Mouse (Mus musculus): ENCODE measurements around the gene Prrx2. TPM values are rescaled to one million over a fixed set of nuclear protein-coding genes. Genes with fewer than 3 reads are reported as not detected.

The Prrx2 gene
- polyA plus RNA-seq, 1 experiment: 6.6 TPM

GRCm38 (mm10) chr2:30819873-30820272 lies 14.9 kb upstream of the Prrx2 start:
- 88% methylated on average over 5 of the region's 5 CpGs for WGBS
- no peak for TF ChIP-seq CTCF (IDR thresholded peaks at IDR 0.05; ENCODE audit: insufficient read depth, low read length)
- no peak for TF ChIP-seq POLR2A (IDR thresholded peaks at IDR 0.05; ENCODE audit: borderline replicate concordance, extremely low read depth, low read depth, low read length)
- DNase-seq: no peak
- Histone ChIP-seq H3K4me3 (replicated peaks; ENCODE audit: extremely low read depth, low read depth, low read length) (no peak overlapping the region), H3K4me1 (ENCODE audit: control insufficient read depth, insufficient read depth, low read length) (no peaks in the 10 kb centered on the region)

- Histone ChIP-seq H3K4me1 (ENCODE audit: control insufficient read depth, insufficient read depth, low read length) (no peaks in the 10 kb centered on the region), H3K4me3 (replicated peaks; ENCODE audit: extremely low read depth, low read depth, low read length) (no peak overlapping the region)
- TF ChIP-seq CTCF (IDR thresholded peaks at IDR 0.05; ENCODE audit: insufficient read depth, low read length) (peak; percentile 26; the same call in 1 of the 2 replicates), POLR2A (IDR thresholded peaks at IDR 0.05; ENCODE audit: borderline replicate concordance, extremely low read depth, low read depth, low read length) (no peak)
- WGBS: 93% methylated on average over 3 of the region's 3 CpGs
- no peak for DNase-seq
These were observed 13.7 kb upstream of the Prrx2 start for GRCm38 (mm10) chr2:30821073-30821472.

GRCm38 (mm10) chr2:30822460-30822859 lies 12.3 kb upstream of the Prrx2 start:
- no peak for DNase-seq
- Histone ChIP-seq H3K4me3 (replicated peaks; ENCODE audit: extremely low read depth, low read depth, low read length) (no peak overlapping the region), H3K4me1 (ENCODE audit: control insufficient read depth, insufficient read depth, low read length) (peaks cover 7% of the 10 kb centered on the region)
- 85% methylated on average over 8 of the region's 8 CpGs for WGBS
- TF ChIP-seq POLR2A (IDR thresholded peaks at IDR 0.05; ENCODE audit: borderline replicate concordance, extremely low read depth, low read depth, low read length): no peak
- no peak for TF ChIP-seq CTCF (IDR thresholded peaks at IDR 0.05; ENCODE audit: insufficient read depth, low read length)

GRCm38 (mm10) chr2:30823385-30824153 lies 11.2 kb upstream of the Prrx2 start:
- DNase-seq: peak; percentile 43

GRCm38 (mm10) chr2:30826825-30827748 lies 7.7 kb upstream of the Prrx2 start:
- 28% methylated on average over 26 of the region's 26 CpGs for WGBS
- peaks cover 7% of the 10 kb centered on the region for H3K4me1 ChIP-seq (ENCODE audit: control insufficient read depth, insufficient read depth, low read length)
- H3K4me3 ChIP-seq (replicated peaks; ENCODE audit: extremely low read depth, low read depth, low read length): peak overlapping the region; percentile 94
- no peak for DNase-seq
- no peak for TF ChIP-seq POLR2A (IDR thresholded peaks at IDR 0.05; ENCODE audit: borderline replicate concordance, extremely low read depth, low read depth, low read length)
- no peak for TF ChIP-seq CTCF (IDR thresholded peaks at IDR 0.05; ENCODE audit: insufficient read depth, low read length)

More at GRCm38 (mm10) chr2:30823385-30824153, 11.2 kb upstream of the Prrx2 start:
- 69% methylated on average over 13 of the region's 13 CpGs for WGBS
- H3K4me1 ChIP-seq (ENCODE audit: control insufficient read depth, insufficient read depth, low read length): peaks cover 7% of the 10 kb centered on the region
- H3K4me3 ChIP-seq (replicated peaks; ENCODE audit: extremely low read depth, low read depth, low read length): no peak overlapping the region
- TF ChIP-seq POLR2A (IDR thresholded peaks at IDR 0.05; ENCODE audit: borderline replicate concordance, extremely low read depth, low read depth, low read length): no peak
- no peak for TF ChIP-seq CTCF (IDR thresholded peaks at IDR 0.05; ENCODE audit: insufficient read depth, low read length)

GRCm38 (mm10) chr2:30827749-30828475 lies 6.9 kb upstream of the Prrx2 start:
- DNase-seq: peak; percentile 95
- TF ChIP-seq CTCF (IDR thresholded peaks at IDR 0.05; ENCODE audit: insufficient read depth, low read length) (peak; percentile 72), POLR2A (IDR thresholded peaks at IDR 0.05; ENCODE audit: borderline replicate concordance, extremely low read depth, low read depth, low read length) (peak; percentile 79; the same call in 1 of the 2 replicates)
- WGBS: under 1% methylated on average over 63 of the region's 63 CpGs
- Histone ChIP-seq H3K4me1 (ENCODE audit: control insufficient read depth, insufficient read depth, low read length) (peaks cover 7% of the 10 kb centered on the region), H3K4me3 (replicated peaks; ENCODE audit: extremely low read depth, low read depth, low read length) (peak overlapping the region; percentile 94)

- TF ChIP-seq CTCF (IDR thresholded peaks at IDR 0.05; ENCODE audit: insufficient read depth, low read length) (peak; percentile 50), POLR2A (IDR thresholded peaks at IDR 0.05; ENCODE audit: borderline replicate concordance, extremely low read depth, low read depth, low read length) (no peak)
- 40% methylated on average over 5 of the region's 5 CpGs for whole genome bisulfite sequencing
- Histone ChIP-seq H3K4me1 (ENCODE audit: control insufficient read depth, insufficient read depth, low read length) (peaks cover 7% of the 10 kb centered on the region), H3K4me3 (replicated peaks; ENCODE audit: extremely low read depth, low read depth, low read length) (no peak overlapping the region)
- no peak for DNase-seq
These were observed 5.5 kb upstream of the Prrx2 start for GRCm38 (mm10) chr2:30829315-30829714.

GRCm38 (mm10) chr2:30830283-30830795 lies 4.4 kb upstream of the Prrx2 start, which contains the start of gene Asb6:
TSS of gene Asb6 (minus strand) at chr2:30830333.
- DNase-seq: no peak
- peaks cover 7% of the 10 kb centered on the region for H3K4me1 ChIP-seq (ENCODE audit: control insufficient read depth, insufficient read depth, low read length)
- H3K4me3 ChIP-seq (replicated peaks; ENCODE audit: extremely low read depth, low read depth, low read length): no peak within 1 kb of the TSS
- 42% methylated on average over 4 of the region's 4 CpGs for WGBS
- TF ChIP-seq CTCF (IDR thresholded peaks at IDR 0.05; ENCODE audit: insufficient read depth, low read length) (no peak), POLR2A (IDR thresholded peaks at IDR 0.05; ENCODE audit: borderline replicate concordance, extremely low read depth, low read depth, low read length) (no peak)

Data from lung, adult 2 months (tissue).